Mouse (Mus musculus) kidney, postnatal 36 days (tissue): ENCODE data around the gene Endog.

Experiments
- DNase-seq, 2 experiments: peaks; one replicate each; pipeline ENCODE4 v3.0.0; 2021 to 2022; ENCODE audit warnings: mixed read lengths in 2 of 2

Gene Endog

DNA sequence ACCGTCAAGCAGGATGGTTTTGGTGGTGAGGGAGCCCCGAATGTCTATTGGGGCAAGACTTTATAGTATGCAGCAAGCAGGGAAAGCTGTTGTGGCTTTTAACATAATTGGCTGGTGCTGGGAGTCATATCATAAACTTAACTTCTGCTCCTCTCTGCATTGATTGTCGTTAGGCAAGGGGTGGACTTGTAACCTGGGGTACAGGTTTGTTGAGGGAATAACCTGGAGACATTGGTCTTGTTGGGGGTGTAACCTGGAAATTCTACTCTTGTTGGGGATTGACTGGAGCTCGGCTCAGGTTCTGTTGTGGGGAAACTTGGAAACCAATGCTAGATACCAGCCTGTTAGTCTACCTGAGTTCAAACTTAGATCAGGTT, 40.9 kb downstream of the Endog start:
- no peak for DNase-seq

DNA sequence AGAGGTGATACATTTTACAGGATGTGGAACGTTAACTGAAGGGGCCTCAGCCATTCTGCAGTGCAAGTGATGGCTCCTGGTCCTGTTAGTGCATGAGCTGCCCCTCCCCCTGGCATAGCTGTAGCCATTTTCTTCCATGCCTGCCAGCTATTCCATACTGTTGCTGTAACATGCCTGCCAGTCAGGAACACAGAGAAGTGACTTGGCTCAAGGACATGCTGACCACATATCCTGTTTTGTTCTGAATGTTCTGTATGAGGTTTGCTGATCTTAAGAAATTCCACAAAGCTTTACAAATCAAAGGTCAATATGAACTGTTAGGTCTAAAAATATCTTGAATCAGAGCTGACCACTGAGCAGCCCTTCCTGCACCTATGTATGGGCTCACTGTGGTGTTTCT, 41.7 kb downstream of the Endog start:
- peak in 1 of 2 experiments; percentile 53 for DNase-seq

GRCm38 (mm10) chr2:30214745-30215144, 43.5 kb downstream of the Endog start:
- peak in 1 of 2 experiments; percentile 31 for DNase-seq

DNA sequence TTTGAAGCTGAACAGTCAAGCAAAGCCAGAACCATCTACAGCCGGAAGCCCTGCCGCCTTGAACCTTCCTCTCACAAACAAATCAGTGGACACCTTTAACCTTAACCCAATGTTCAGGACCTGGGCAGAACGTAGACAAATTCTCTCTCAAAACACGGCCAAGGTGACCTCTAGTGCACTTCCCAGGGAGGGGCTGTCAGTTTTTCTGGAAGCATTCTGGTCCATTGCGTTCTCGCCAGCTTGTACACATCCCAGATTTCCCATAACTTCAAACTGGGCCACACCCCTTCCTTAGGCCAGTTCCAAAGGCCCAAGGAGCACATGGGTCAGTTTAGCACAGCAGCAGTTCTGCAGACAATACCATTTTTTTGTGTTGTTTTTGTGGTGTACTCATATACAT, 44.2 kb downstream of the Endog start:
- DNase-seq: peak in 1 of 2 experiments; percentile 36

- DNase-seq: no peak
Observed at GRCm38 (mm10) chr2:30216293-30216692, 45.0 kb downstream of the Endog start.
